ENCODE assay signal across 13 mouse cellular contexts in genomic region chr15:77804460-77804859, GRCm38 (mm10). TPM values are rescaled to one million over a fixed set of nuclear protein-coding genes. Genes with fewer than 3 reads are reported as not detected.
DNase-seq lines count a peak whose midpoint lies in the region; ATAC-seq and TF ChIP-seq lines count a peak whose summit lies in the region.
"Had no signal": no experiment of that assay in that cellular context is flagged by ENCODE, and none has a peak within 500 bp of the region (broad histone marks: within the 10 kb centered on the region; RNA-seq: fewer than 3 reads in every experiment).

No protein-coding gene starts in this region.

- TF ChIP-seq POLR2A in ES-Bruce4 (IDR thresholded peaks at IDR 0.05; ENCODE audit: insufficient read depth, low read length), result no peak
- no peak for TF ChIP-seq POLR2A in cortical plate, adult 2 months (IDR thresholded peaks at IDR 0.05; ENCODE audit: extremely low read depth, insufficient read depth, low read length)

- H3K9me3 ChIP-seq in intestine, embryonic 16.5 days (ENCODE audit: control insufficient read depth, low read length), result no peaks in the 10 kb centered on the region
- no peaks in the 10 kb centered on the region for H3K9me3 ChIP-seq in intestine, postnatal 0 days (ENCODE audit: control insufficient read depth)
- H3K9me3 ChIP-seq in ES-Bruce4 (replicated peaks; ENCODE audit: control insufficient read depth, insufficient read depth, low read length, poor library complexity, severe bottlenecking), result no peaks in the 10 kb centered on the region

- no peak for TF ChIP-seq CTCF in intestine, postnatal 0 days (IDR thresholded peaks at IDR 0.05; ENCODE audit: low read depth)
- no peak for TF ChIP-seq CTCF in ES-Bruce4 (IDR thresholded peaks at IDR 0.05; ENCODE audit: low read depth, low read length)
- TF ChIP-seq CTCF in cortical plate, adult 2 months (IDR thresholded peaks at IDR 0.05; ENCODE audit: extremely low read depth, insufficient read depth, low read length), result no peak

- H3K4me3 ChIP-seq in intestine, embryonic 16.5 days (ENCODE audit: low read length), result no peak overlapping the region
- no peak overlapping the region for H3K4me3 ChIP-seq in intestine, postnatal 0 days (ENCODE audit: low read depth, low read length)
- no peak overlapping the region for H3K4me3 ChIP-seq in ES-Bruce4 (ENCODE audit: low read depth, low read length)
- no peak overlapping the region for H3K4me3 ChIP-seq in cortical plate, adult 2 months (ENCODE audit: insufficient read depth, low read length)

- H3K36me3 ChIP-seq in intestine, embryonic 16.5 days (ENCODE audit: control insufficient read depth, insufficient read depth, low read length), result peaks cover 29% of the 10 kb centered on the region
- peaks cover 89% of the 10 kb centered on the region for H3K36me3 ChIP-seq in intestine, postnatal 0 days (ENCODE audit: control insufficient read depth, insufficient read depth)
- peaks cover 29% of the 10 kb centered on the region for H3K36me3 ChIP-seq in ES-Bruce4 (ENCODE audit: control insufficient read depth, insufficient read depth, low read length, poor library complexity, severe bottlenecking)

- ATAC-seq in cerebellum, adult (ENCODE audit: insufficient number of reproducible peaks, low FRiP score, low TSS enrichment), result peak; percentile 57
- no peak for ATAC-seq in intestine, embryonic 16.5 days
- no peak for ATAC-seq in intestine, postnatal 0 days
- ATAC-seq: forebrain, embryonic 16.5 days had no signal

- TF ChIP-seq EP300 in ES-Bruce4 (IDR thresholded peaks at IDR 0.05; ENCODE audit: insufficient read depth, low read depth, low read length), result no peak

- H3K27me3 ChIP-seq in intestine, embryonic 16.5 days (replicated peaks; ENCODE audit: control insufficient read depth, insufficient read depth, low read length), result no peaks in the 10 kb centered on the region
- H3K27me3 ChIP-seq in intestine, postnatal 0 days (replicated peaks; ENCODE audit: control insufficient read depth, insufficient read depth, low read length), result no peaks in the 10 kb centered on the region
- no peaks in the 10 kb centered on the region for H3K27me3 ChIP-seq in ES-Bruce4 (ENCODE audit: control insufficient read depth, insufficient read depth, low read length, poor library complexity, severe bottlenecking)

- peak overlapping the region; percentile 15; the same call in 1 of the 2 replicates for H3K27ac ChIP-seq in intestine, embryonic 16.5 days (ENCODE audit: low read length)
- no peak overlapping the region for H3K27ac ChIP-seq in intestine, postnatal 0 days (ENCODE audit: low read depth, low read length)
- 0 out of 2 replicates have a peak overlapping the region, but pooled peaks have one; percentile 8 for H3K27ac ChIP-seq in ES-Bruce4 (ENCODE audit: insufficient read depth, low read length)
- 0 out of 2 replicates have a peak overlapping the region, but pooled peaks have one; percentile 0 for H3K27ac ChIP-seq in cortical plate, adult 2 months (ENCODE audit: insufficient read depth, low read length)
- H3K27ac ChIP-seq: hindbrain, postnatal 0 days had no signal

- H3K9ac ChIP-seq in intestine, embryonic 16.5 days (ENCODE audit: low read depth, low read length), result no peak overlapping the region
- no peak overlapping the region for H3K9ac ChIP-seq in intestine, postnatal 0 days (ENCODE audit: low read depth, low read length)
- no peak overlapping the region for H3K9ac ChIP-seq in ES-Bruce4 (ENCODE audit: low read depth, poor library complexity, severe bottlenecking)

- H3K4me2 ChIP-seq in intestine, embryonic 16.5 days (ENCODE audit: low read depth, low read length), result no peak overlapping the region
- H3K4me2 ChIP-seq in intestine, postnatal 0 days (replicated peaks; ENCODE audit: low read depth), result no peak overlapping the region

- DNase-seq in cerebellum, postnatal 4 days (ENCODE audit: low spot score in 2 of 2), result no peak
- DNase-seq in liver, result no peak
- no peak for DNase-seq in left cerebral cortex, adult 8-10 months (ENCODE audit: low spot score in 2 of 2)
- DNase-seq: kidney, postnatal 4 days; lung, postnatal 10 days had no signal

- WGBS in intestine, embryonic 16.5 days, result 84% methylated on average over 6 of the region's 6 CpGs
- 80% methylated on average over 6 of the region's 6 CpGs for WGBS in intestine, postnatal 0 days

- H3K4me1 ChIP-seq in intestine, embryonic 16.5 days (ENCODE audit: control insufficient read depth, insufficient read depth, low read length), result peaks cover 49% of the 10 kb centered on the region
- peaks cover 17% of the 10 kb centered on the region for H3K4me1 ChIP-seq in intestine, postnatal 0 days (replicated peaks; ENCODE audit: control insufficient read depth, insufficient read depth, low read length)
- peaks cover 11% of the 10 kb centered on the region for H3K4me1 ChIP-seq in ES-Bruce4 (ENCODE audit: control insufficient read depth, insufficient read depth, low read length)
- peaks cover 18% of the 10 kb centered on the region for H3K4me1 ChIP-seq in cortical plate, adult 2 months (ENCODE audit: control insufficient read depth, insufficient read depth, low read length)

RNA-seq across cellular contexts. Expression of gene Myh9, which starts 37.5 kb away (rescaled TPM):
- 39.1 and 43.8 TPM in 2 replicates for polyA plus RNA-seq in intestine, embryonic 16.5 days (2015; fragmentation: Nextera tagmentation; extraction: Ambion mirVana)
- 25.7 and 27.7 TPM in 2 replicates for polyA plus RNA-seq in intestine, postnatal 0 days (2015; fragmentation: Nextera tagmentation; extraction: Ambion mirVana)
- 584 and 601 TPM in 2 replicates for polyA plus RNA-seq in ES-Bruce4 (2011; ENCODE audit: insufficient read depth, insufficient read length, low read depth, missing spikeins)
- polyA plus RNA-seq in cortical plate, adult 2 months (2012; rRNA removed), result 32.6 and 34.2 TPM in 2 replicates
- total RNA-seq in left cerebral cortex, adult 8-10 months (2022), result 10 to 100 TPM; 65.9 to 77.7 (median 71.1) TPM

RNA-seq across cellular contexts. Expression of gene Apol8, which starts 47.7 kb away (rescaled TPM):
- polyA plus RNA-seq in intestine, embryonic 16.5 days (2015; fragmentation: Nextera tagmentation; extraction: Ambion mirVana), result 0.21 and 0.34 TPM in 2 replicates
- polyA plus RNA-seq in intestine, postnatal 0 days (2015; fragmentation: Nextera tagmentation; extraction: Ambion mirVana), result not detected in 2 replicates
- polyA plus RNA-seq in ES-Bruce4 (2011; ENCODE audit: insufficient read depth, insufficient read length, low read depth, missing spikeins), result 1.4 and 1.9 TPM in 2 replicates
- 4.8 and 6.2 TPM in 2 replicates for polyA plus RNA-seq in cortical plate, adult 2 months (2012; rRNA removed)
- total RNA-seq in left cerebral cortex, adult 8-10 months (2022), result 1 to 10 TPM; 6.6 to 8.0 (median 7.3) TPM
- total RNA-seq: adrenal gland, adult 18-20 months had no signal

Comparison
In these comparisons a context has a peak if more than half of its experiments do, and no peak if none do; other contexts are left out.
1. RNA of gene Myh9, which starts 37.5 kb away (polyA plus RNA-seq): 584 to 601 TPM in ES-Bruce4; 39.1 to 43.8 TPM in intestine, embryonic 16.5 days, 32.6 to 34.2 TPM in cortical plate, adult 2 months and 25.7 to 27.7 TPM in intestine, postnatal 0 days; every median in the first group is over 10 times any median in the second.